Mouse (Mus musculus): ENCODE measurements around the gene Sipa1l2. TPM values are rescaled to one million over a fixed set of nuclear protein-coding genes. Genes with fewer than 3 reads are reported as not detected.
"Not testable (repeated sequence)": the region's sequence is repeated elsewhere in the genome, so short reads cannot be mapped to it uniquely, and the experiment has no call there.

Gene Sipa1l2
- total RNA-seq, 2 experiments from 2014 or later = 37.7 to 41.5 TPM

DNA sequence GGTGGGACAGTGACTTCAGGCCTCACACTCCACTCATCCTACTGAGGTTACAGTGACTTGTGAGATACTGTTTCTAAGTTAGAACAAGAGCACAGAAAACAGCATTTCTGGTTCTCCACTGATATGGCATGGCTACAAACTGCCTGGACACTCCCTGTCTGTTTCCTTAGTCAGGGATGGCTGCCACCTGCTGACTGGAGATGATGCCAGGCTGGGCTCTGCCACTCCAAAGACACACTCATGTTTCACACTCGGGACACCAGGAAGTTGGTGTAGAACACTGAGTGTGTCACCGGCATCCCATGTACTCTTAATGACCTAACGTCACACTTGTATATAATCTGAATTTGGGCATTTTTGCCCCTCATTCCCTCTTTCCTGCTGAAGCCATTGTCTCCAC is 22.3 kb downstream of the Sipa1l2 start:
- DNase-seq (ENCODE audit: low spot score in 2 of 2) = no peak
- intact Hi-C loops (cut with DNase I) = no loop called here

GRCm38 (mm10) chr8:125545866-125546265 is 23.7 kb downstream of the Sipa1l2 start:
- intact Hi-C loops (cut with DNase I) = no loop called here

GRCm38 (mm10) chr8:125542893-125543613 is 26.6 kb downstream of the Sipa1l2 start:
- intact Hi-C loops (cut with DNase I) = no loop called here

More at GRCm38 (mm10) chr8:125545866-125546265, 23.7 kb downstream of the Sipa1l2 start:
- no peak for DNase-seq (ENCODE audit: low spot score in 2 of 2)

DNA sequence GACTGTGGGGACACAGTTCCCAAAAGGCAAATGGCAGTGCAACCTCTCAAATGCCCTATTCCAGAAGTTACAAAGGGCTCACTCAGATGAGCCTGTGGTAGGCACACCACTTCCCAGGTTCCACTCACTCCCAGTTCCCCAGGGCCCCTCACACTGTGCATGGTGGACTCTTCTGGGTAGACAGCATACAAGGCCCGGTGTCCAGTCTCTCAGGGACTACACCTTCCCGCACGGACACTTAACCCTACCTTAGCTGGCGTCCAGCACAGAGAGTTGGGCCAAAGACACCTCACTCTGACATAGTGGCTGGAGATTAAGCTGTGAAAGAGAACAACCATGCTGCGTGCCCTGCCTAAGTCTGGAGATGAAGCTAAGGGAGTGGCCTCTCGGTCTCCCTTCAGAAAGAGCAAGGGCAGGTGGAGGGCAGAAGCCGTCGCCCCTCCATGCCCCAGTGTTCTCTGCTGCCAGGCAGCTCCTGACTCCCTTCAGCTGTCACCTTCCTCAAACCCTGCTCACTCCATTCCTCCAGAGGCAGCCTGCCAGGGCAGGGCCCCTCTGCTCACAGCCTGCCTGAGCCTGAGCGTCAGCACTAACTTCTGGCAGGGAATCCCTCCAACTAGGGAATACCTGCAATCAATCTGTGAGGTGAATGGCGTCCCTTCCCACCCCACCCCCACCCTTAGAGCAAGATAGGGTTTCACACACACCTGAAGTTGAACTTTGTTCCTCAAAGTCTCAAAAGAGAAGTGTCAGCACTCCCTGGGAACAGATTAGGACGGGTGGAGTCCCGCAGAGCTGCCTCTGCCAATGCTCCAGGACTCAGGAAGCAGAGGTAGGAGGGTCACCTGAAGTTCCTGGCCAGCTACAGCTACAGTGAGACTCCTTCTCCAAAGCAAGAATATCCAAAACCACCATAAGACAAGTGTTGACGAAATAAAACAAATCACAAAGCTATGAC is 30.3 kb downstream of the Sipa1l2 start:
- intact Hi-C loops (cut with DNase I) = no loop called here
- DNase-seq (ENCODE audit: low spot score in 2 of 2) = no peak

More at GRCm38 (mm10) chr8:125542893-125543613, 26.6 kb downstream of the Sipa1l2 start:
- no peak for DNase-seq (ENCODE audit: low spot score in 2 of 2)

DNA sequence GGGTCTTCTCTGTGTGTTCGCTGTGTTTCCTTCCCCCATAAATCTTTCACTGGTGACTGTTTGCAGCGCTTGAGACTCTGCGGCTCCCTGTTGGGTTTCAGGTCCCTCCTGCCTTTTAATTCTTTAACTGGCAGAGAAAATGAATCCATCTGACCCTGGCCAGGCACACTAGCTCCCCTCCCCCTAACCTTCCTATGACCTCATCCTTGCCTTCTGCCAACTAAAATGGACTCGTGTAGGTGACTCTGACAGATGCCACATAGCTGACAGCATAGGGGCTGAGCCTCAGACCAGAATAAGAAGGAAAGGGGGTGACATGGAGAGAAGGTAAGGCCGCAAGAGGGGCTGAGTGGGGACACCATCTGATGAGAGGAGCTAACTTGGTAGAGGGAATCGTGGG is 31.3 kb downstream of the Sipa1l2 start:
- no peak for DNase-seq (ENCODE audit: low spot score in 2 of 2)
- intact Hi-C loops (cut with DNase I) = no loop called here

- DNase-seq (ENCODE audit: low spot score in 2 of 2) = peak in 1 of 2 experiments; percentile 60
- intact Hi-C loops (cut with DNase I) = no loop called here
These were observed 35.9 kb downstream of the Sipa1l2 start for GRCm38 (mm10) chr8:125533709-125534108.

DNA sequence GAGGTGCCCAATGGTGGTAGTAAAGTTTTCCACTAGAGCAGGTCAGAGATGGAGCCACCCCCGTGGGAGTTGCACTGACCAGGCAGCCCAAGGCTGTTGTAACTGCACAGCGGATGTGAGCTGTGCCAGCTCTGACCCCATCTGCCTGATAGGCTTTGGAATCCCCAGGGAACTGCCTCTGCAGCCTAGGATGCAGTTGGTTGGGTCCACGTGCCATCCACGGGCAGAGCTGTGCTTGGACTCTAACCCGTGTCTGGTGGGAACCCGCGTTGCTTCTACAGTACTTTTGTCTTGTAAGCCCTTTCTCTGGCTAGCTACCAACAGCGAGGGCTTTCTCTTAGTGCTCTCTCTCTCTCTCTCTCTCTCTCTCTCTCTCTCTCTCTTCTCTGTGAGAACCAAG is 36.7 kb downstream of the Sipa1l2 start:
- intact Hi-C loops (cut with DNase I) = no loop called here
- no peak for DNase-seq (ENCODE audit: low spot score in 2 of 2)

- intact Hi-C loops (cut with DNase I) = no loop called here
- no peak for DNase-seq (ENCODE audit: low spot score in 2 of 2)
These were observed 37.4 kb downstream of the Sipa1l2 start for GRCm38 (mm10) chr8:125532177-125532576.

DNA sequence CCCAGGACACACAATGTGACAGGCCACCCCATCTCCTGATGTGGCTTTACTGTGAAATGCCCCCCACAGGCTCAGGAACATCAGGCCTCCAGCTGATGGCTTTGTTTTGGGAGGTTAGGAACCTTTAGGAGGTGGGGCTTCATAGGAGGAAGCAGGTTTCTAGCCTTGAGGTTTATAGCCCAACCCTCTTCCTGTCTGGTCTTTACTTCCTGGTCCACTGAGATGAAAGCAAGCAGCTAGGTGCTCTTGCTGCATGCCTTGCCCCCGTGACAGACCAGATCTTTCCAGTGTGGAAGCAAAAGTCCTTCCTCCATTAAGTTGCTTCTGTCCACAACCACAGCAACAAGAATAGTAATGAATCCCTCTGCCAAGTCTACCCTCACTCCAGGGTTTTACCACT is 38.0 kb downstream of the Sipa1l2 start:
- DNase-seq (ENCODE audit: low spot score in 2 of 2) = no peak
- intact Hi-C loops (cut with DNase I) = no loop called here

- intact Hi-C loops (cut with DNase I) = no loop called here
- peak; percentile 65 to 70 for DNase-seq (ENCODE audit: low spot score in 2 of 2)
These were observed 38.5 kb downstream of the Sipa1l2 start for GRCm38 (mm10) chr8:125531088-125531438.

- no peak for DNase-seq (ENCODE audit: low spot score in 2 of 2)
- intact Hi-C loops (cut with DNase I) = no loop called here
These were observed 39.2 kb downstream of the Sipa1l2 start for GRCm38 (mm10) chr8:125530187-125531087.

- intact Hi-C loops (cut with DNase I) = no loop called here
- no peak for DNase-seq (ENCODE audit: low spot score in 2 of 2)
These were observed 40.6 kb downstream of the Sipa1l2 start for GRCm38 (mm10) chr8:125529019-125529418.

DNA sequence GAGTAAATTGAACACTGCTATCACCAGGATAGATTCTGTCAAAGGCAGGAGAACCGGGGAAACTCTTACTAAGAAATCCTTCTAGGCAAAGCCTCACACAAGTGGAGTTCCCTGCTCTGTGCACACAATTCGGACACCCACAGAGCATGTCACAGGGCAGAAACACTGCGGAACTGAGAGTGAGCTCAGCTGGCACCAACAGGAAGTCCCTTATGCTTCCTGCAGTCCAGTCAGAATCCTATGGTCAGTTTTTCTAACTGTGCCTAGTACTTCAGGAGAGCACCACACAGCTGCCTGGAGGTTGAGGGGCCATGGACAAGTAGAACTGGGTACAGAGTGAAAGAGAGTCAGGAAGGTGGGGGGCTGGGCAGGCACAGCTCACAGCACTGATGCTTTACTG is 41.7 kb downstream of the Sipa1l2 start:
- DNase-seq (ENCODE audit: low spot score in 2 of 2) = peak in 1 of 2 experiments; percentile 45
- intact Hi-C loops (cut with DNase I) = no loop called here

- no peak for DNase-seq (ENCODE audit: low spot score in 2 of 2)
- intact Hi-C loops (cut with DNase I) = no loop called here
These were observed 42.6 kb downstream of the Sipa1l2 start for GRCm38 (mm10) chr8:125526999-125527398.

DNA sequence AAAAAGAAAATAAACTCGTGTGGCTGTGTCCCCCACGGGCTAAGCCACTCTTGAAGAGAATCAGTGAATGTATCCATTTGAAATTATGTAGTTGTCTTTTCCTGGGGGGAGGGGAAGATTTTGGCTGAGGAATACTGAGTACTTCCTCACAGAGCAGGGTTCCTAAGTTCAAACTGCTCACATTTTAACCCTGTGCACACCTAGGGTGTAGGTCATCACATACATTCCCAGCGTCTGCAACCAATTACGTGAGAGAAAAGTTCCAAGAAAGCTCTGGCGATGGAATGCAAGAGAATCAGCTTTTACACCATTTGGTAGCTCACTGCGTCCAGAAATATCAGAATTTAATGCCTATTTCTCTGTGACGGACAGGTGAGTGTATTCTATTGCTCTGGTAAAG is 43.0 kb downstream of the Sipa1l2 start:
- intact Hi-C loops (cut with DNase I) = no loop called here

DNA sequence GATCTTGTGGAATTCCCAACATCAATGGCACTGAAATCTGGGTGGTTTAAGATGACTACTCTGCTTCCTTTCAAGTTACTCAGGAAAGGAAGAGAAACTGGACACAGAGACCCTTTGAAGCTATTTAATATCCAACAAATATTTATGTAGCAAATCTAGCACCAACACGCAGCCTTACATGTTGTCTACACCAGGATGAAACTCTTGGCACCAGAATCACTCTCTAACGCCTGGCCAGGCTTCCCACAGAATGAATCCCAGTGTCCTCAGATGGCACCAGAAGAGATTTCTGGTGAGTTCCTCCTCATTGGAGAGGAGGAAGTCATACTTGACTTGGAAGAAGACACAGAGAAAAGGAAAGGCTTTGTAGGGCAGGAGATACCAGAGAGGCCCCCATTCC is 45.1 kb downstream of the Sipa1l2 start:
- intact Hi-C loops (cut with DNase I) = no loop called here
- no peak for DNase-seq (ENCODE audit: low spot score in 2 of 2)

More for the DNA sequence above, 43.0 kb downstream of the Sipa1l2 start:
- no peak for DNase-seq (ENCODE audit: low spot score in 2 of 2)

DNA sequence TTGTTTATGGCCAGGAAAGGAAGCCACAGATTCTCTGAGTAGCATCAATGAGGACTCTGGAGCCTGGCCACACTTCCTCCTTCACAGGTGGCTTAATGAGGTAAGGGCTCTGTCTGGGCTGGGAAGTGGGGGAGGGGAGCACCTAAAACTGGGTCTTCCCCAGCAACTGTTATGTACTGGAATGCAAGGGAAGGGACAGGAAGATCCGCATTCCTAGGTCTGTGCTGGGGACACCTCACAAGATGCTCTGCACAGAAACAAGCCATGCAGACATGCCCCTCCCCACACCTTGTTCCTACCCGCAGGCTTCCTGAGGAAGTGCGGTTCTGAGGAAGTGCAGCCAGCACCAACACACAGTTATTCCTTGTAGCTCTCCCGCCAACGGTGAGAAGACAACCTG is 46.4 kb downstream of the Sipa1l2 start:
- intact Hi-C loops (cut with DNase I) = no loop called here
- DNase-seq (ENCODE audit: low spot score in 2 of 2) = no peak

- intact Hi-C loops (cut with DNase I) = no loop called here
- no peak for DNase-seq (ENCODE audit: low spot score in 2 of 2)
These were observed 47.5 kb downstream of the Sipa1l2 start for GRCm38 (mm10) chr8:125522151-125522550.

GRCm38 (mm10) chr8:125521087-125521486 is 48.5 kb downstream of the Sipa1l2 start:
- no peak for DNase-seq (ENCODE audit: low spot score in 2 of 2)
- intact Hi-C loops (cut with DNase I) = no loop called here

DNA sequence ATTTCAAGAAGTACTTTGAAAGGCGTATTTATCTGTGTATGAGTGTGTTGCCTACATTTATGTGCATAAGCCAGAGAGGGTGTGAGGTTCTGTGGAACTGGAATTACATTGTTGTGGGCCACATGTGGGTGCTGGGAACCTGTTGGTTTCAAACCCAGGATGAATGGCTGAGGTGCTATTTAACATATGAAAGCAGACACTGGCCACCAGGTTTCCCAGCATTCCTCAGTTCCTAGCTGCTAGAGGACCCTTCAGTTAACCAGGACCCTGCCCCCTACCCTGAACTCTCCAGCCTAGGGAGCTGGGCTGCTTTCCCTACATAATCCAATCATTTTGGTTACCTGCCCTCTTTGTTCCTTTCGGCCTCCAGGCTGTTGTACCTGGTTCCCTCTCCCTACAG is 49.3 kb downstream of the Sipa1l2 start:
- DNase-seq (ENCODE audit: low spot score in 2 of 2); intact Hi-C loops (cut with DNase I): not testable (repeated sequence)
